Mouse (Mus musculus): ENCODE measurements at regions not wholly inside any gene's neighbourhood (a gene's known extent, or its start where the extent isn't known, plus 50 kb on each side); places are given as distances from the start of the nearest gene placed in this dataset.

GRCm38 (mm10) chr5:43081561-43082534 is 151.1 kb upstream of the Cpeb2 start:
- TF ChIP-seq POLR2A (IDR thresholded peaks at IDR 0.05; ENCODE audit: insufficient read length, low read depth) (no peak), TCF12 (IDR thresholded peaks at IDR 0.05; ENCODE audit: insufficient read depth, poor library complexity, severe bottlenecking) (no peak), E2F4 (IDR thresholded peaks at IDR 0.05; ENCODE audit: insufficient read depth) (no peak), MAX (IDR thresholded peaks at IDR 0.05; ENCODE audit: low read depth) (no peak), TCF3 (IDR thresholded peaks at IDR 0.05; ENCODE audit: insufficient read length, low read depth) (no peak), USF1 (IDR thresholded peaks at IDR 0.05; ENCODE audit: low read depth) (no peak), POLR2AphosphoS2 (IDR thresholded peaks at IDR 0.05; ENCODE audit: insufficient read length, low read depth) (no peak)
